Mouse (Mus musculus): ENCODE measurements around the gene Tpgs1. TPM values are rescaled to one million over a fixed set of nuclear protein-coding genes. Genes with fewer than 3 reads are reported as not detected.

The Tpgs1 gene
- polyA plus RNA-seq, 1 experiment: 11.3 TPM

DNA sequence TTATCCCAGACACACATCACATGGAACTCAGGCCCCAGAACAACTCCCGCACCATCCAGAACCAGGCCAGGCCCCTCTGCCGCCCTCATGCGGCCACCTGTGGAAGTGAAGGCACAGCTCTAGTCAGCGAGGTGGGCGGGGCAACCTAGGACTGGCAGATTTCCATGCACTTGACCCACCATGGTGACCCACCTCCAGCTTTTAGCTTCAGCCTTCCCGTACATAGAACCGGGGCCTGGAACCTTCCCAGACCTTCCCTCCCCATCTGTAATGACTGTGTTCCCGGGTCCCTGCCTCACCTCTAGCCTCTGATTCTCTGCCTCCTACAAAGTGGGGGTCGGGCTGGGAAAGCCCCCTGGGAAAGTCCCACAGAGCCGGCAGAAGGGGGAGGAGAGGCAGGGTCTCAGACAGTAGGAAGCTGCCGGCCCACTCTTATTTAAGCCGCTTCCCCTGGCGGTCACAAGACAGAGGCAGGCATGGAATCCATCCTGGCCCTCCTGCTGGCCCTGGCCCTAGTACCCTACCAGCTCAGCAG lies 5.0 kb upstream of the Tpgs1 start, which contains the start of gene Madcam1:
Gene Madcam1, plus strand, starts transcription at position 429 of the 535 bp plus-strand sequence.
- Histone ChIP-seq H3K27me3 (ENCODE audit: control insufficient read depth, insufficient read depth, low read length, poor library complexity, severe bottlenecking) (no peaks in the 10 kb centered on the region), H3K4me1 (ENCODE audit: control insufficient read depth, insufficient read depth, low read length) (peaks cover 4% of the 10 kb centered on the region), H3K9me3 (replicated peaks; ENCODE audit: control insufficient read depth, insufficient read depth, low read length, poor library complexity, severe bottlenecking) (no peaks in the 10 kb centered on the region), H3K9ac (ENCODE audit: low read depth, poor library complexity, severe bottlenecking) (no peak within 1 kb of the TSS), H3K4me3 (ENCODE audit: low read depth, low read length) (peak within 1 kb of the TSS; percentile 17), H3K36me3 (ENCODE audit: control insufficient read depth, insufficient read depth, low read length, poor library complexity, severe bottlenecking) (no peaks in the 10 kb centered on the region), H3K27ac (ENCODE audit: insufficient read depth, low read length) (no peak within 1 kb of the TSS)
- TF ChIP-seq CTCF (IDR thresholded peaks at IDR 0.05; ENCODE audit: low read depth, low read length) (peak; percentile 96), EP300 (IDR thresholded peaks at IDR 0.05; ENCODE audit: insufficient read depth, low read depth, low read length) (no peak)

DNA sequence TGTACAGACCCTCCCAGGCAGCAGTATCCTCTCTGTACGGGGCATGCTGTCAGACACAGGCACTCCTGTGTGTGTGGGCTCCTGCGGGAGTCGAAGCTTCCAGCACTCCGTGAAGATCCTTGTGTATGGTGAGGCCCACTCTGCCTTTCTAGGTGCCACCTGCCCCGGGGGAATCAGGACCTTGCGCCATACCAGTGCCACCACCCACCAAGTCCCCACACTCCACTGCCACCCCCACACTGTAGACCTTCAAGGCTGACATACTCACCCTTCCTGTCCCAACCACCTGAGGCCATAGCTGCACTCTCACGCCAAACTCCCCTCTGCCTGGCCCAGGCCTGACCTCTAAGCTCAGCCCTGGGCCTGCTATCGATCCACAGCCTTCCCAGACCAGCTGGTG lies 4.1 kb upstream of the Tpgs1 start:
- H3K9me3 ChIP-seq (replicated peaks; ENCODE audit: control insufficient read depth, insufficient read depth, low read length, poor library complexity, severe bottlenecking): no peaks in the 10 kb centered on the region
- TF ChIP-seq POLR2A (IDR thresholded peaks at IDR 0.05; ENCODE audit: insufficient read depth, low read length) (no peak), EP300 (IDR thresholded peaks at IDR 0.05; ENCODE audit: insufficient read depth, low read depth, low read length) (no peak), CTCF (IDR thresholded peaks at IDR 0.05; ENCODE audit: low read depth, low read length) (no peak)
- H3K27ac ChIP-seq (ENCODE audit: insufficient read depth, low read length): no peak overlapping the region
- peaks cover 4% of the 10 kb centered on the region for H3K4me1 ChIP-seq (ENCODE audit: control insufficient read depth, insufficient read depth, low read length)
- no peak overlapping the region for H3K4me3 ChIP-seq (ENCODE audit: low read depth, low read length)
- no peaks in the 10 kb centered on the region for H3K27me3 ChIP-seq (ENCODE audit: control insufficient read depth, insufficient read depth, low read length, poor library complexity, severe bottlenecking)
- H3K9ac ChIP-seq (ENCODE audit: low read depth, poor library complexity, severe bottlenecking): no peak overlapping the region
- no peaks in the 10 kb centered on the region for H3K36me3 ChIP-seq (ENCODE audit: control insufficient read depth, insufficient read depth, low read length, poor library complexity, severe bottlenecking)

DNA sequence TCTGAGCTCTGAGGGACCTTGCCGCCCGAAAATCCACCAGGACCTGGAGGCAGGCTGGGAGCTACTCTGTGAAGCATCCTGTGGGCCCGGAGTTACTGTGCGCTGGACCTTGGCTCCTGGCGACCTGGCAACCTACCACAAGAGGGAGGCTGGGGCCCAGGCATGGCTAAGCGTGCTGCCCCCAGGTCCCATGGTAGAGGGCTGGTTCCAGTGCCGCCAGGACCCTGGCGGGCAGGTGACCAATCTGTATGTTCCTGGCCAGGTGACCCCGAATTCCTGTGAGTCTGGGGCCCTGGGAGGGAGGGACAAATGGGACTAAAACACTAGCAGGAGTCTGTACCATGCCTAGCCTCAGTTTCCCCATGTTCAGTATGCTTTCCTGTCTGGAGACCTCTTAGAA lies 2.7 kb upstream of the Tpgs1 start:
- peaks cover 4% of the 10 kb centered on the region for H3K4me1 ChIP-seq (ENCODE audit: control insufficient read depth, insufficient read depth, low read length)
- no peak overlapping the region for H3K9ac ChIP-seq (ENCODE audit: low read depth, poor library complexity, severe bottlenecking)
- TF ChIP-seq CTCF (IDR thresholded peaks at IDR 0.05; ENCODE audit: low read depth, low read length) (peak; percentile 13), EP300 (IDR thresholded peaks at IDR 0.05; ENCODE audit: insufficient read depth, low read depth, low read length) (no peak)
- no peaks in the 10 kb centered on the region for H3K27me3 ChIP-seq (ENCODE audit: control insufficient read depth, insufficient read depth, low read length, poor library complexity, severe bottlenecking)
- no peak overlapping the region for H3K27ac ChIP-seq (ENCODE audit: insufficient read depth, low read length)
- no peaks in the 10 kb centered on the region for H3K9me3 ChIP-seq (replicated peaks; ENCODE audit: control insufficient read depth, insufficient read depth, low read length, poor library complexity, severe bottlenecking)
- H3K4me3 ChIP-seq (ENCODE audit: low read depth, low read length): no peak overlapping the region
- no peaks in the 10 kb centered on the region for H3K36me3 ChIP-seq (ENCODE audit: control insufficient read depth, insufficient read depth, low read length, poor library complexity, severe bottlenecking)

DNA sequence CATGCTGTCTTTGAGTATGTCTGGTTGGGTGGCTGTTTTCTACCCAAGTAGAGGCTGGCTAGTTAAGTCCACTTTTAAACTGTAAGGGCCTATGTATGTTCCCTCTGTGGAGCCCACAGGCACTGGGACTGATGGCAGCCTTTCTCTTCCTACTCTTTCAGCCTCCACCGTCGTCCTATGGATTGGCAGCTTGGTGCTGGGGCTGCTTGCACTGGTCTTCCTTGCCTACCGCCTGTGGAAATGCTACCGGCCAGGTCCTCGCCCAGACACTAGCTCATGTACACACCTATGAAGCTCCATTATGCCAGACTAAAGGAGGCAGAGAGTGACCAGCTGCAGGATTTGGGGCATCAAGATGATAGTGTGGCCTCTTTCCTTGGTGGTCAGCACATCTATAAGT lies 1.1 kb upstream of the Tpgs1 start:
- H3K9ac ChIP-seq (ENCODE audit: low read depth, poor library complexity, severe bottlenecking): no peak overlapping the region
- H3K4me3 ChIP-seq (ENCODE audit: low read depth, low read length): no peak overlapping the region

DNA sequence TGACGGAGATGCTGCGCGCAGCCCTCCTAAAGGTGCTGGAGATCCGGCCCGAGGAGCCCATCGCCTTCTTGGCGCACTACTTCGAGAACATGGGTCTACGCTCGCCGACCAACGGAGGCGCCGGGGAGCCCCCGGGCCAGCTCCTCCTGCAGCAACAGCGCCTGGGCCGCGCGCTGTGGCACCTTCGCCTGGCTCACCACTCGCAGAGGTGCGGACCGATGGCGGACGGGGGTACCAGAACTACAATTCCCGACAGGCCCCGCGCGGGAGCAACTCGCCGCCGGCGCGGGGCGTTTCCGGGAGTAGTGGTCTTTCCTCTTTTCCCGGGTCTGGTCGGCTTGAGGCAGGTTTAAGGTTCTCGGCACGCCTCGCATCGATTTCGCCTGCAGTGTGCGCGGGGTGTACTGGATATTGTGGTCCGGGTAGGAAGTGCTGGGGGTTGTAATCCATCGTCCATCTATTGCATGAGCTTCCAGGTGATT lies 448 bp downstream of the Tpgs1 start:
- Histone ChIP-seq H3K27me3 (ENCODE audit: control insufficient read depth, insufficient read depth, low read length, poor library complexity, severe bottlenecking) (no peaks in the 10 kb centered on the region), H3K36me3 (ENCODE audit: control insufficient read depth, insufficient read depth, low read length, poor library complexity, severe bottlenecking) (no peaks in the 10 kb centered on the region), H3K27ac (ENCODE audit: insufficient read depth, low read length) (peak overlapping the region; percentile 68), H3K4me1 (ENCODE audit: control insufficient read depth, insufficient read depth, low read length) (peaks cover 6% of the 10 kb centered on the region), H3K4me3 (ENCODE audit: low read depth, low read length) (peak overlapping the region; percentile 96), H3K9me3 (replicated peaks; ENCODE audit: control insufficient read depth, insufficient read depth, low read length, poor library complexity, severe bottlenecking) (no peaks in the 10 kb centered on the region), H3K9ac (ENCODE audit: low read depth, poor library complexity, severe bottlenecking) (peak overlapping the region; percentile 90)
- peak; percentile 85 for TF ChIP-seq POLR2A (IDR thresholded peaks at IDR 0.05; ENCODE audit: insufficient read depth, low read length)
- TF ChIP-seq CTCF (IDR thresholded peaks at IDR 0.05; ENCODE audit: low read depth, low read length): no peak

More for the DNA sequence above, 1.1 kb upstream of the Tpgs1 start:
- Histone ChIP-seq H3K27ac (ENCODE audit: insufficient read depth, low read length) (no peak overlapping the region), H3K4me1 (ENCODE audit: control insufficient read depth, insufficient read depth, low read length) (peaks cover 3% of the 10 kb centered on the region), H3K27me3 (ENCODE audit: control insufficient read depth, insufficient read depth, low read length, poor library complexity, severe bottlenecking) (no peaks in the 10 kb centered on the region), H3K9me3 (replicated peaks; ENCODE audit: control insufficient read depth, insufficient read depth, low read length, poor library complexity, severe bottlenecking) (no peaks in the 10 kb centered on the region), H3K36me3 (ENCODE audit: control insufficient read depth, insufficient read depth, low read length, poor library complexity, severe bottlenecking) (no peaks in the 10 kb centered on the region)
- TF ChIP-seq CTCF (IDR thresholded peaks at IDR 0.05; ENCODE audit: low read depth, low read length) (no peak), EP300 (IDR thresholded peaks at IDR 0.05; ENCODE audit: insufficient read depth, low read depth, low read length) (no peak), POLR2A (IDR thresholded peaks at IDR 0.05; ENCODE audit: insufficient read depth, low read length) (no peak)

DNA sequence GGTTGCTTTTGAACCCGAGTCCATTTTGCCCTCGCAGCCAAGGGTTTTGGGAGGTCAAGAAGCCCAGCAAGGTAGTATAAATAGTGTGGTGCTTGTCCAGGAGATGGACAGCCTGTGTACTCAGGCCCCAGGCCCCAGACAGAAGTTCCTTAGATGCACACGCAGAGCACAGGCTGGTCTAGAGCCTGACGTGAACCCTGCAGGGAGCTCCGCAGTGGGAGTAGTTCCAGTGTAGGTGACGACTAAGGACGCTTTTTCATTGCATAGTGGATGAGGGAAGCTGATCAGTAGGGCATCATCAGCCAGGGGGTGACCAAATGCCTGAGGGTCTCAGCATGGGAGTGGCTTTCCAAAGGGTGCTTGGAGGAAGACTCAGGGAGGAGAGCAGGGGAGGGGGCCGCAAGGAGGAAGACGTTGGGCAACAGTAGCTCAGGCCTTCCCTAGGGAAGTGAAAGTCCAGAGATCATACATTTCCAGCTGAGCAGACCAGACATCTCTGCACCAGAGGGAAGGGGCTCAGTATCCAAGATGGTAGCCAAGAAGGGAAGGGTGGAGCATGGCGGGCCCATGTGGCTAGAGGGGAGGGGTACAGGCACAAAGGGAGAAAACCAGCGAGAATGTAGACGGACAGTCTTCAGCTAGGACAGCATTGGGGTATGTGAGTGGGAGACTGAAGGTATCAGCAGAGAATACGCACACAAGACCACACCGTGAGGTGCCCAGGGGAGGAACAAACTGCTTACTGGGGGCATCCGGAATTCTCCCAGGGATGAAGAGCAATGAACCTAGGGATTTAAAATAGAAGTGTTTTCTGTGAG lies 1.1 kb downstream of the Tpgs1 start:
- peaks cover 6% of the 10 kb centered on the region for H3K4me1 ChIP-seq (ENCODE audit: control insufficient read depth, insufficient read depth, low read length)
- H3K4me3 ChIP-seq (ENCODE audit: low read depth, low read length): peak overlapping the region; percentile 96
- no peaks in the 10 kb centered on the region for H3K9me3 ChIP-seq (replicated peaks; ENCODE audit: control insufficient read depth, insufficient read depth, low read length, poor library complexity, severe bottlenecking)
- H3K27ac ChIP-seq (ENCODE audit: insufficient read depth, low read length): peak overlapping the region; percentile 68
- TF ChIP-seq CTCF (IDR thresholded peaks at IDR 0.05; ENCODE audit: low read depth, low read length) (no peak), POLR2A (IDR thresholded peaks at IDR 0.05; ENCODE audit: insufficient read depth, low read length) (peak; percentile 51)
- no peaks in the 10 kb centered on the region for H3K36me3 ChIP-seq (ENCODE audit: control insufficient read depth, insufficient read depth, low read length, poor library complexity, severe bottlenecking)
- peak overlapping the region; percentile 90 for H3K9ac ChIP-seq (ENCODE audit: low read depth, poor library complexity, severe bottlenecking)
- no peaks in the 10 kb centered on the region for H3K27me3 ChIP-seq (ENCODE audit: control insufficient read depth, insufficient read depth, low read length, poor library complexity, severe bottlenecking)

Measured in ES-Bruce4 (cell line).